Mouse (Mus musculus): ENCODE data around the gene Ankrd12.

The Ankrd12 gene

GRCm38 (mm10) chr17:66076934-66077333 lies at the start of gene Ankrd12:
Gene Ankrd12 (minus strand): TSS chr17:66077089.
- peak; percentile 92 for DNase-seq (ENCODE audit: low spot score)

GRCm38 (mm10) chr17:66125211-66125610 lies 48.3 kb upstream of the Ankrd12 start:
- DNase-seq (ENCODE audit: low spot score): no peak

GRCm38 (mm10) chr17:66123816-66124610 lies 47.1 kb upstream of the Ankrd12 start:
- no peak for DNase-seq (ENCODE audit: low spot score)

GRCm38 (mm10) chr17:66123066-66123815 lies 46.4 kb upstream of the Ankrd12 start, which contains the start of gene Ddx11:
Gene Ddx11 (plus strand): TSS chr17:66123520.
- DNase-seq (ENCODE audit: low spot score): peak; percentile 84

GRCm38 (mm10) chr17:66120701-66121100 lies 43.8 kb upstream of the Ankrd12 start:
- DNase-seq (ENCODE audit: low spot score): no peak

GRCm38 (mm10) chr17:66118991-66119390 lies 42.1 kb upstream of the Ankrd12 start:
- DNase-seq (ENCODE audit: low spot score): no peak

- DNase-seq (ENCODE audit: low spot score): no peak
These were observed 35.3 kb upstream of the Ankrd12 start for GRCm38 (mm10) chr17:66112166-66112565.

- peak; percentile 80 for DNase-seq (ENCODE audit: low spot score)
These were observed 34.6 kb upstream of the Ankrd12 start, which contains the start of gene Washc1 for GRCm38 (mm10) chr17:66111402-66111959. Gene Washc1 (plus strand): TSS chr17:66111545.

- no peak for DNase-seq (ENCODE audit: low spot score)
These were observed 33.9 kb upstream of the Ankrd12 start for GRCm38 (mm10) chr17:66110746-66111145.

GRCm38 (mm10) chr17:66108198-66108597 lies 31.3 kb upstream of the Ankrd12 start:
- no peak for DNase-seq (ENCODE audit: low spot score)

GRCm38 (mm10) chr17:66107466-66107865 lies 30.6 kb upstream of the Ankrd12 start:
- DNase-seq (ENCODE audit: low spot score): no peak

GRCm38 (mm10) chr17:66106601-66107267 lies 29.8 kb upstream of the Ankrd12 start:
- no peak for DNase-seq (ENCODE audit: low spot score)

- DNase-seq (ENCODE audit: low spot score): no peak
These were observed 27.2 kb upstream of the Ankrd12 start for GRCm38 (mm10) chr17:66104076-66104475.

- peak; percentile 81 for DNase-seq (ENCODE audit: low spot score)
These were observed 24.8 kb upstream of the Ankrd12 start, which contains the start of gene Ndufv2 for GRCm38 (mm10) chr17:66101380-66102330. Gene Ndufv2 (minus strand): TSS chr17:66101559.

- no peak for DNase-seq (ENCODE audit: low spot score)
These were observed 23.9 kb upstream of the Ankrd12 start for GRCm38 (mm10) chr17:66100566-66101379.

GRCm38 (mm10) chr17:66092664-66093063 lies 15.8 kb upstream of the Ankrd12 start:
- no peak for DNase-seq (ENCODE audit: low spot score)

- no peak for DNase-seq (ENCODE audit: low spot score)
These were observed 15.2 kb upstream of the Ankrd12 start for GRCm38 (mm10) chr17:66092065-66092464.

- DNase-seq (ENCODE audit: low spot score): no peak
These were observed 14.5 kb upstream of the Ankrd12 start for GRCm38 (mm10) chr17:66091392-66091791.

GRCm38 (mm10) chr17:66090251-66090650 lies 13.4 kb upstream of the Ankrd12 start:
- DNase-seq (ENCODE audit: low spot score): no peak

GRCm38 (mm10) chr17:66085038-66085437 lies 8.1 kb upstream of the Ankrd12 start:
- DNase-seq (ENCODE audit: low spot score): no peak

Data from left cerebral cortex, adult 11 months (tissue).